ENCODE assay signal across 10 mouse cellular contexts in genomic region chr5:150051828-150052227, GRCm38 (mm10). TPM values are rescaled to one million over a fixed set of nuclear protein-coding genes. Genes with fewer than 3 reads are reported as not detected.
DNase-seq lines count a peak whose midpoint lies in the region; TF ChIP-seq lines count a peak whose summit lies in the region.
"Had no signal": no experiment of that assay in that cellular context is flagged by ENCODE, and none has a peak within 500 bp of the region (broad histone marks: within the 10 kb centered on the region; RNA-seq: fewer than 3 reads in every experiment).

No protein-coding gene starts in this region.

- 65% methylated on average over 5 of the region's 5 CpGs for WGBS in small intestine, adult 2 months

- no peak for TF ChIP-seq POLR2A in bone marrow macrophage, adult 2 months (IDR thresholded peaks at IDR 0.05; ENCODE audit: borderline replicate concordance, low read depth, low read length)
- TF ChIP-seq POLR2A in small intestine, adult 2 months (IDR thresholded peaks at IDR 0.05; ENCODE audit: low read depth, low read length), result no peak

- DNase-seq in heart, adult 11 months, result peak; percentile 66
- DNase-seq in heart, postnatal 25 days (ENCODE audit: low spot score), result no peak
- DNase-seq in ovary, postnatal 14 days (ENCODE audit: low spot score), result peak; percentile 14
- no peak for DNase-seq in ovary, postnatal 10 days (ENCODE audit: low spot score)
- peak; percentile 69 for DNase-seq in kidney, postnatal 10 days
- no peak for DNase-seq in Muller cell, postnatal 12 days (ENCODE audit: inconsistent ontology term)

- no peak overlapping the region for H3K27ac ChIP-seq in bone marrow macrophage, adult 2 months (ENCODE audit: insufficient read depth, low read depth, low read length)
- no peak overlapping the region for H3K27ac ChIP-seq in small intestine, adult 2 months (ENCODE audit: insufficient read depth, low read depth, low read length)
- H3K27ac ChIP-seq: neural tube, embryonic 13.5 days had no signal

- peak; percentile 39; the same call in 1 of the 2 replicates for TF ChIP-seq CTCF in bone marrow macrophage, adult 2 months (IDR thresholded peaks at IDR 0.05; ENCODE audit: low read depth, low read length)
- TF ChIP-seq CTCF in small intestine, adult 2 months (IDR thresholded peaks at IDR 0.05; ENCODE audit: extremely low read depth, insufficient read length, insufficient replicate concordance, low read depth, low read length), result peak; percentile 43; the same call in 1 of the 2 replicates

- intact Hi-C loops in heart, postnatal 25 days (cut with DNase I), result no loop called here

- no peaks in the 10 kb centered on the region for H3K27me3 ChIP-seq in small intestine, adult 2 months (ENCODE audit: control insufficient read depth, insufficient read depth, low read length)
- H3K27me3 ChIP-seq: neural tube, embryonic 13.5 days had no signal

- no peaks in the 10 kb centered on the region for H3K36me3 ChIP-seq in small intestine, adult 2 months (ENCODE audit: control insufficient read depth, insufficient read depth, low read length)
- H3K36me3 ChIP-seq: neural tube, embryonic 13.5 days had no signal

- H3K4me3 ChIP-seq in bone marrow macrophage, adult 2 months (ENCODE audit: insufficient read depth, low read length), result no peak overlapping the region
- no peak overlapping the region for H3K4me3 ChIP-seq in small intestine, adult 2 months (ENCODE audit: low read depth, low read length)
- H3K4me3 ChIP-seq: neural tube, embryonic 13.5 days had no signal

- no peaks in the 10 kb centered on the region for H3K4me1 ChIP-seq in bone marrow macrophage, adult 2 months (ENCODE audit: control insufficient read depth, insufficient read depth, low read length)
- no peaks in the 10 kb centered on the region for H3K4me1 ChIP-seq in small intestine, adult 2 months (ENCODE audit: control insufficient read depth, insufficient read depth, insufficient read length, low read length)

RNA-seq across cellular contexts. Expression of gene Rxfp2, which starts 33.4 kb away (rescaled TPM):
- not detected for total RNA-seq in heart, postnatal 25 days (2021)
- not detected in 2 replicates for polyA plus RNA-seq in bone marrow macrophage, adult 2 months (2012; ENCODE audit: insufficient read depth, insufficient read length, missing spikeins)
- polyA plus RNA-seq in small intestine, adult 2 months (2012; rRNA removed), result not detected in 2 replicates
- polyA plus RNA-seq: large intestine, adult 2 months had no signal

Comparison
In these comparisons a context has a peak if more than half of its experiments do, and no peak if none do; other contexts are left out.
1. DNase-seq: peak in heart, adult 11 months (single experiment), ovary, postnatal 14 days (single experiment) and kidney, postnatal 10 days (single experiment); none in heart, postnatal 25 days (single experiment), ovary, postnatal 10 days (single experiment) and Muller cell, postnatal 12 days (single experiment).